Mouse (Mus musculus): Measurements from ENCODE around the gene Arhgap29. TPM values are rescaled to one million over a fixed set of nuclear protein-coding genes. Genes with fewer than 3 reads are reported as not detected.

Arhgap29 gene
- polyA plus RNA-seq (2017; shearing (Covaris generic)) = 0.72 TPM

GRCm38 (mm10) chr3:121952041-121952591 lies at the start of gene Arhgap29:
Gene Arhgap29 (plus strand): TSS chr3:121952541.

GRCm38 (mm10) chr3:122043799-122044547 lies 91.6 kb downstream of the Arhgap29 start, which contains the start of gene Abca4:
Gene Abca4 (plus strand): TSS chr3:122044443.

Other genes with a start within 250 kb of the Arhgap29 start
- gene F3, start 229.0 kb upstream of the Arhgap29 start, polyA plus RNA-seq (2017; shearing (Covaris generic)) = not detected
- gene Abcd3, start 137.2 kb upstream of the Arhgap29 start, polyA plus RNA-seq (2017; shearing (Covaris generic)) = 13.2 TPM
- gene Abca4, start 91.9 kb downstream of the Arhgap29 start, polyA plus RNA-seq (2017; shearing (Covaris generic)) = not detected

Measured in effector memory CD4-positive, alpha-beta T cell, adult 5 months (primary cell).